Mouse (Mus musculus): ENCODE results near the gene Rab34.

GRCm38 (mm10) chr11:78166640-78167039 lies 21.6 kb upstream of the Rab34 start:
- TF ChIP-seq CTCF (IDR thresholded peaks at IDR 0.05; ENCODE audit: low read depth, low read length) (no peak), POLR2A (IDR thresholded peaks at IDR 0.05; ENCODE audit: insufficient read depth, low read length) (no peak), EP300 (IDR thresholded peaks at IDR 0.05; ENCODE audit: insufficient read depth, low read depth, low read length) (no peak)

All from ES-Bruce4 (cell line).